ENCODE assay signal across 8 mouse cellular contexts in genomic region chr4:123918851-123919250, GRCm38 (mm10). TPM values are rescaled to one million over a fixed set of nuclear protein-coding genes. Genes with fewer than 3 reads are reported as not detected.
DNase-seq lines count a peak whose midpoint lies in the region; ATAC-seq and TF ChIP-seq lines count a peak whose summit lies in the region.

No protein-coding gene starts in this region.

- dilution Hi-C loops in CH12.LX (cut with MboI; ENCODE audit: extremely low pct_ligation_motif_present, extremely low pct_unique_long_range_greater_than_20kb, low sequenced_read_pairs) = no loop called here

- no peak for TF ChIP-seq RAD21 in CH12.LX (IDR thresholded peaks at IDR 0.05; ENCODE audit: low read depth, low read length)

- H3K9ac ChIP-seq in CH12.LX (ENCODE audit: insufficient read depth, low read depth) = peak overlapping the region; percentile 96; the same call in 1 of the 2 replicates
- 0 out of 2 replicates have a peak overlapping the region, but pooled peaks have one; percentile 91 for H3K9ac ChIP-seq in forebrain, embryonic 12.5 days
- peak overlapping the region; percentile 95 for H3K9ac ChIP-seq in liver, embryonic 12.5 days

- H3K36me3 ChIP-seq in CH12.LX (replicated peaks in 1 of 2; ENCODE audit: control insufficient read depth in 1 of 2, insufficient read depth in 1 of 2, low read length in 1 of 2) = peaks cover 19 to 43% of the 10 kb centered on the region in 2 experiments
- peaks cover 22% of the 10 kb centered on the region for H3K36me3 ChIP-seq in forebrain, embryonic 12.5 days (replicated peaks)
- peaks cover 35% of the 10 kb centered on the region for H3K36me3 ChIP-seq in liver, embryonic 12.5 days

- TF ChIP-seq POLR2A in CH12.LX (IDR thresholded peaks at IDR 0.05; ENCODE audit: low read depth, low read length) = no peak

- peaks cover 37% of the 10 kb centered on the region for H3K79me2 ChIP-seq in CH12.LX (replicated peaks; ENCODE audit: control insufficient read depth, extremely low read depth, insufficient read depth, poor library complexity, severe bottlenecking)

- no peaks in the 10 kb centered on the region for H3K9me3 ChIP-seq in CH12.LX (replicated peaks; ENCODE audit: low read length)
- no peaks in the 10 kb centered on the region for H3K9me3 ChIP-seq in forebrain, embryonic 12.5 days
- H3K9me3 ChIP-seq in liver, embryonic 12.5 days (replicated peaks) = no peaks in the 10 kb centered on the region

- no peak for TF ChIP-seq CTCF in gastrocnemius, adult 2 months (IDR thresholded peaks at IDR 0.05)
- TF ChIP-seq CTCF in CH12.LX (conservative IDR thresholded peaks at IDR 0.05 in 1 of 2, IDR thresholded peaks at IDR 0.05 in 1 of 2; ENCODE audit: low read depth in 2 of 2, low read length in 2 of 2) = no peak

- H3K4me3 ChIP-seq in gastrocnemius, adult 2 months = peak overlapping the region; percentile 96
- H3K4me3 ChIP-seq in CH12.LX (replicated peaks in 1 of 3; ENCODE audit: low read depth in 2 of 3, low read length in 2 of 3, poor library complexity in 1 of 3) = peak overlapping the region; percentile 3 to 98 (median 95)
- peak overlapping the region; percentile 79 for H3K4me3 ChIP-seq in forebrain, embryonic 12.5 days (replicated peaks)
- H3K4me3 ChIP-seq in liver, embryonic 12.5 days = peak overlapping the region; percentile 97

- in situ Hi-C loops in CH12.LX (cut with MboI; ENCODE audit: low pct_ligation_motif_present, low pct_unique_long_range_greater_than_20kb, low sequenced_read_pairs) = no loop called here

- DNase-seq in gastrocnemius, adult 2 months = no peak
- DNase-seq in gastrocnemius, postnatal 10 days = no peak
- no peak for DNase-seq in CH12.LX (ENCODE audit: extremely low read depth)
- no peak for DNase-seq in layer of hippocampus, postnatal 10 days (ENCODE audit: low spot score in 2 of 2)
- no peak for DNase-seq in thymus, postnatal 4 days
- no peak for DNase-seq in right cerebral cortex, postnatal 36 days (ENCODE audit: low spot score in 2 of 2)

- no peak for ATAC-seq in forebrain, embryonic 12.5 days (ENCODE audit: low FRiP score)
- no peak for ATAC-seq in liver, embryonic 12.5 days

- no peaks in the 10 kb centered on the region for H3K27me3 ChIP-seq in CH12.LX (replicated peaks)
- no peaks in the 10 kb centered on the region for H3K27me3 ChIP-seq in forebrain, embryonic 12.5 days
- H3K27me3 ChIP-seq in liver, embryonic 12.5 days (replicated peaks) = no peaks in the 10 kb centered on the region

- intact Hi-C loops in gastrocnemius, adult 2 months (cut with DNase I) = no loop called here

- TF ChIP-seq EP300 in CH12.LX (IDR thresholded peaks at IDR 0.05; ENCODE audit: low read length) = no peak

- peak overlapping the region; percentile 90 for H3K4me2 ChIP-seq in CH12.LX (ENCODE audit: insufficient read depth, low read depth, poor library complexity, severe bottlenecking)
- peak overlapping the region; percentile 91 for H3K4me2 ChIP-seq in forebrain, embryonic 12.5 days
- peak overlapping the region; percentile 94 for H3K4me2 ChIP-seq in liver, embryonic 12.5 days

- H3K4me1 ChIP-seq in CH12.LX (ENCODE audit: control insufficient read depth in 1 of 2, insufficient read depth in 2 of 2) = peaks cover 8 to 34% of the 10 kb centered on the region in 2 experiments; a peak in 3 of 4 replicates
- peaks cover 24% of the 10 kb centered on the region for H3K4me1 ChIP-seq in forebrain, embryonic 12.5 days
- peaks cover 27% of the 10 kb centered on the region for H3K4me1 ChIP-seq in liver, embryonic 12.5 days

- 48% methylated on average over 2 of the region's 2 CpGs for WGBS in forebrain, embryonic 12.5 days
- WGBS in liver, embryonic 12.5 days (ENCODE audit: insufficient replicate concordance) = 75% methylated on average over 2 of the region's 2 CpGs

- no peak overlapping the region for H3K27ac ChIP-seq in gastrocnemius, adult 2 months
- H3K27ac ChIP-seq in CH12.LX (ENCODE audit: insufficient read depth, low read depth) = no peak overlapping the region
- no peak overlapping the region for H3K27ac ChIP-seq in forebrain, embryonic 12.5 days
- H3K27ac ChIP-seq in liver, embryonic 12.5 days = no peak overlapping the region

TF ChIP-seq in CH12.LX, 34 proteins besides CTCF, POLR2A, EP300 and RAD21:
- TF ChIP-seq ETS1 (conservative IDR thresholded peaks at IDR 0.05; ENCODE audit: low read depth, low read length) (no peak), MEF2A (IDR thresholded peaks at IDR 0.05; ENCODE audit: borderline replicate concordance, low read depth, low read length) (no peak), MAZ (IDR thresholded peaks at IDR 0.05; ENCODE audit: low read depth, low read length) (no peak), GABPA (IDR thresholded peaks at IDR 0.05; ENCODE audit: insufficient replicate concordance, low read depth, low read length) (no peak)

RNA-seq across cellular contexts. Expression of gene 4930535I16Rik, which starts 1.0 kb away (rescaled TPM):
- total RNA-seq in gastrocnemius, adult 2 months (2021) = not detected
- not detected for total RNA-seq in gastrocnemius, postnatal 10 days (2021)
- 2.1 and 3.2 TPM in 2 replicates for total RNA-seq in CH12.LX (2012; rRNA removed)
- total RNA-seq in CH12.LX (2014; rRNA removed) = not detected in 2 replicates
- not detected in 2 replicates for polyA plus RNA-seq in CH12.LX (2012; ENCODE audit: insufficient read length, low read depth)
- not detected in 2 replicates for polyA plus RNA-seq in forebrain, embryonic 12.5 days (2016; fragmentation: Nextera tagmentation; extraction: Ambion mirVana)
- not detected in 2 replicates for polyA plus RNA-seq in liver, embryonic 12.5 days (2016; fragmentation: Nextera tagmentation; extraction: Ambion mirVana)
- not detected for total RNA-seq in layer of hippocampus, postnatal 10 days (2021)

RNA-seq across cellular contexts. Expression of gene Rragc, which starts 1.6 kb away (rescaled TPM):
- 10 to 100 TPM; 20.0 to 23.3 TPM for total RNA-seq in gastrocnemius, adult 2 months (2021)
- 10 to 100 TPM; 28.8 to 34.0 TPM for total RNA-seq in gastrocnemius, postnatal 10 days (2021)
- total RNA-seq in CH12.LX (2012; rRNA removed) (23.6 and 24.0 TPM in 2 replicates), CH12.LX (2014; rRNA removed) (67.6 and 77.9 TPM in 2 replicates)
- polyA plus RNA-seq in CH12.LX (2012; ENCODE audit: insufficient read length, low read depth) = 49.0 and 49.1 TPM in 2 replicates
- polyA plus RNA-seq in forebrain, embryonic 12.5 days (2016; fragmentation: Nextera tagmentation; extraction: Ambion mirVana) = 53.6 and 56.6 TPM in 2 replicates
- 38.4 and 38.8 TPM in 2 replicates for polyA plus RNA-seq in liver, embryonic 12.5 days (2016; fragmentation: Nextera tagmentation; extraction: Ambion mirVana)
- 10 to 100 TPM; 44.3 to 49.9 TPM for total RNA-seq in layer of hippocampus, postnatal 10 days (2021)

RNA-seq across cellular contexts. Expression of gene Mycbp, which starts 14.2 kb away (rescaled TPM):
- total RNA-seq in gastrocnemius, adult 2 months (2021) = 10 to 100 TPM; 18.3 to 19.5 TPM
- total RNA-seq in gastrocnemius, postnatal 10 days (2021) = 10 to 100 TPM; 17.8 to 22.4 TPM
- total RNA-seq in CH12.LX (2012; rRNA removed) = 31.4 and 33.8 TPM in 2 replicates
- total RNA-seq in CH12.LX (2014; rRNA removed) = 45.4 and 46.9 TPM in 2 replicates
- 54.4 and 54.7 TPM in 2 replicates for polyA plus RNA-seq in CH12.LX (2012; ENCODE audit: insufficient read length, low read depth)
- polyA plus RNA-seq in forebrain, embryonic 12.5 days (2016; fragmentation: Nextera tagmentation; extraction: Ambion mirVana) = 49.4 and 50.2 TPM in 2 replicates
- 79.5 and 79.7 TPM in 2 replicates for polyA plus RNA-seq in liver, embryonic 12.5 days (2016; fragmentation: Nextera tagmentation; extraction: Ambion mirVana)
- 10 to 100 TPM; 16.1 to 17.2 TPM for total RNA-seq in layer of hippocampus, postnatal 10 days (2021)

RNA-seq across cellular contexts. Expression of gene 4933427I04Rik, which starts 59.4 kb away (rescaled TPM):
- total RNA-seq in gastrocnemius, adult 2 months (2021) = not detected
- total RNA-seq in gastrocnemius, postnatal 10 days (2021) = not detected
- not detected in 2 replicates for total RNA-seq in CH12.LX (2012; rRNA removed)
- not detected in 2 replicates for total RNA-seq in CH12.LX (2014; rRNA removed)
- not detected in 2 replicates for polyA plus RNA-seq in CH12.LX (2012; ENCODE audit: insufficient read length, low read depth)
- 0.09 TPM in 1 of 2 replicates, not detected in the other for polyA plus RNA-seq in forebrain, embryonic 12.5 days (2016; fragmentation: Nextera tagmentation; extraction: Ambion mirVana)
- not detected in 2 replicates for polyA plus RNA-seq in liver, embryonic 12.5 days (2016; fragmentation: Nextera tagmentation; extraction: Ambion mirVana)
- not detected for total RNA-seq in layer of hippocampus, postnatal 10 days (2021)
